Mouse (Mus musculus) intestine, postnatal 0 days (tissue): ENCODE data around the gene Cep350. TPM values are rescaled to one million over a fixed set of nuclear protein-coding genes. Genes with fewer than 3 reads are reported as not detected.

ENCODE experiments used
- ATAC-seq: fragments of 200-750 bp; cut with Nextera tagmentation; 2 replicates; pipeline ENCODE4 v1.8.0; 2017; ENCODE audit warnings: mild to moderate bottlenecking, moderate TSS enrichment, moderate library complexity
- H3K27ac ChIP-seq: fragments of 300-500 bp; sonication (generic); 2 replicates; pipeline ENCODE4 v1.5.1; 2014; ENCODE audit warnings: mild to moderate bottlenecking, low read depth, low read length, moderate library complexity
- H3K27me3 ChIP-seq: fragments of 300-500 bp; sonication (generic); replicated peaks from 2 replicates; pipeline ENCODE4 v1.6.1; 2014; ENCODE audit warnings: low read length, mixed read lengths; ENCODE audit not compliant: control insufficient read depth, insufficient read depth
- H3K36me3 ChIP-seq: fragments of 300-500 bp; sonication (generic); 2 replicates; pipeline ENCODE4 v1.6.1; 2014; ENCODE audit warnings: mild to moderate bottlenecking, moderate library complexity; ENCODE audit not compliant: control insufficient read depth, insufficient read depth
- H3K4me1 ChIP-seq: fragments of 300-500 bp; sonication (generic); replicated peaks from 2 replicates; pipeline ENCODE4 v1.6.1; 2014; ENCODE audit warnings: antibody characterized with exemption, low read length, mixed read lengths; ENCODE audit not compliant: control insufficient read depth, insufficient read depth
- H3K4me2 ChIP-seq: fragments of 300-500 bp; sonication (generic); replicated peaks from 2 replicates; pipeline ENCODE4 v1.6.1; 2014; ENCODE audit warnings: low read depth, mild to moderate bottlenecking, moderate library complexity
- H3K4me3 ChIP-seq: fragments of 300-500 bp; sonication (generic); 2 replicates; pipeline ENCODE4 v1.5.1; 2014; ENCODE audit warnings: low read depth, low read length
- H3K9ac ChIP-seq: fragments of 300-500 bp; sonication (generic); 2 replicates; pipeline ENCODE4 v1.6.1; 2014; ENCODE audit warnings: mild to moderate bottlenecking, low read depth, low read length
- H3K9me3 ChIP-seq: fragments of 300-500 bp; sonication (generic); 2 replicates; pipeline ENCODE4 v1.6.1; 2016; ENCODE audit warnings: mixed run types; ENCODE audit not compliant: control insufficient read depth
- CTCF ChIP-seq: sonication (generic); IDR thresholded peaks from 2 replicates; pipeline ENCODE4 v1.5.1; 2016; ENCODE audit warnings: low read depth, mild to moderate bottlenecking, control low read depth, antibody characterized with exemption, moderate library complexity
- WGBS: fragments of 180-500 bp; shearing (Covaris S2); extraction: QIAGEN DNeasy Blood & Tissue Kit; methylation state at CpG from one replicate; pipeline ENCODE4 v1.1.7; 2014; 5-methylcytosine and 5-hydroxymethylcytosine counted together
- polyA plus RNA-seq: library from polyadenylated mRNA; unstranded; fragments of >200 nt; fragmentation: Nextera tagmentation; extraction: Ambion mirVana; gene quantifications from 2 replicates; pipeline ENCODE4 v1.2.1, GENCODE M21; 2015

The Cep350 gene
- polyA plus RNA-seq, 1 experiment from 2014 or later = 12.8 TPM

- no peak overlapping the region for H3K27ac ChIP-seq
- no peak for TF ChIP-seq CTCF
- 98% methylated on average over 4 of the region's 4 CpGs for WGBS
- peaks cover 6% of the 10 kb centered on the region; the same call in 1 of the 2 replicates for H3K4me1 ChIP-seq
- H3K9me3 ChIP-seq = no peaks in the 10 kb centered on the region
- H3K27me3 ChIP-seq = no peaks in the 10 kb centered on the region
- no peak overlapping the region for H3K4me3 ChIP-seq
- no peak for ATAC-seq
- H3K36me3 ChIP-seq = peaks cover 3% of the 10 kb centered on the region; the same call in 1 of the 2 replicates
- no peak overlapping the region for H3K4me2 ChIP-seq
- H3K9ac ChIP-seq = no peak overlapping the region
Measured at GRCm38 (mm10) chr1:155808261-155808660, 164.8 kb downstream of the Cep350 start.

- H3K4me2 ChIP-seq = peak overlapping the region; percentile 32
Measured at GRCm38 (mm10) chr1:155805607-155806006, 167.4 kb downstream of the Cep350 start.

GRCm38 (mm10) chr1:155801014-155801991 is 171.8 kb downstream of the Cep350 start:
- no peak overlapping the region for H3K9ac ChIP-seq
- H3K4me3 ChIP-seq = no peak overlapping the region
- H3K27ac ChIP-seq = no peak overlapping the region
- no peaks in the 10 kb centered on the region for H3K9me3 ChIP-seq
- H3K36me3 ChIP-seq = peaks cover 12% of the 10 kb centered on the region; the same call in 1 of the 2 replicates
- H3K4me2 ChIP-seq = 0 out of 2 replicates have a peak overlapping the region, but pooled peaks have one; percentile 21
- 66% methylated on average over 11 of the region's 11 CpGs for WGBS
- H3K4me1 ChIP-seq = no peaks in the 10 kb centered on the region
- ATAC-seq = peak; percentile 62
- peak; percentile 34 for TF ChIP-seq CTCF
- H3K27me3 ChIP-seq = no peaks in the 10 kb centered on the region

More at GRCm38 (mm10) chr1:155805607-155806006, 167.4 kb downstream of the Cep350 start:
- no peak overlapping the region for H3K4me3 ChIP-seq
- TF ChIP-seq CTCF = no peak
- peaks cover 12% of the 10 kb centered on the region; the same call in 1 of the 2 replicates for H3K36me3 ChIP-seq
- no peaks in the 10 kb centered on the region for H3K27me3 ChIP-seq
- no peak overlapping the region; the same call in 1 of the 2 replicates for H3K27ac ChIP-seq
- ATAC-seq = 0 out of 2 replicates have a peak, but pooled peaks have one; percentile 34
- no peak overlapping the region for H3K9ac ChIP-seq
- peaks cover 5% of the 10 kb centered on the region; the same call in 1 of the 2 replicates for H3K4me1 ChIP-seq
- 45% methylated on average over 9 of the region's 9 CpGs for WGBS
- no peaks in the 10 kb centered on the region for H3K9me3 ChIP-seq

- no peak overlapping the region for H3K4me2 ChIP-seq
- no peak overlapping the region for H3K27ac ChIP-seq
- WGBS = 90% methylated on average over 4 of the region's 4 CpGs
- ATAC-seq = no peak
- H3K9ac ChIP-seq = no peak overlapping the region
- no peaks in the 10 kb centered on the region for H3K9me3 ChIP-seq
- no peak overlapping the region for H3K4me3 ChIP-seq
- H3K27me3 ChIP-seq = no peaks in the 10 kb centered on the region
- no peaks in the 10 kb centered on the region for H3K4me1 ChIP-seq
- H3K36me3 ChIP-seq = peaks cover 28% of the 10 kb centered on the region
- no peak for TF ChIP-seq CTCF
Measured at GRCm38 (mm10) chr1:155798000-155798399, 175.1 kb downstream of the Cep350 start.

- no peak for ATAC-seq
- Histone ChIP-seq H3K36me3 (peaks cover 26% of the 10 kb centered on the region), H3K4me3 (no peak overlapping the region), H3K4me2 (no peak overlapping the region), H3K27ac (no peak overlapping the region), H3K9me3 (no peaks in the 10 kb centered on the region), H3K27me3 (no peaks in the 10 kb centered on the region), H3K9ac (no peak overlapping the region), H3K4me1 (no peaks in the 10 kb centered on the region)
- WGBS = 72% methylated on average over 4 of the region's 4 CpGs
- TF ChIP-seq CTCF = no peak
Measured at GRCm38 (mm10) chr1:155797425-155797824, 175.6 kb downstream of the Cep350 start.

- ATAC-seq = peak; percentile 50; the same call in 1 of the 2 replicates
Measured at GRCm38 (mm10) chr1:155796757-155797405, 176.2 kb downstream of the Cep350 start.

More at GRCm38 (mm10) chr1:155796757-155797405, 176.2 kb downstream of the Cep350 start:
- H3K4me1 ChIP-seq = no peaks in the 10 kb centered on the region
- no peak overlapping the region for H3K4me3 ChIP-seq
- H3K27me3 ChIP-seq = no peaks in the 10 kb centered on the region
- no peak overlapping the region for H3K27ac ChIP-seq
- no peaks in the 10 kb centered on the region for H3K9me3 ChIP-seq
- no peak for TF ChIP-seq CTCF
- no peak overlapping the region for H3K9ac ChIP-seq
- H3K36me3 ChIP-seq = peaks cover 31% of the 10 kb centered on the region
- 62% methylated on average over 11 of the region's 11 CpGs for WGBS
- H3K4me2 ChIP-seq = no peak overlapping the region
